Mouse (Mus musculus) layer of hippocampus, adult 2 months (tissue): ENCODE results near the gene Xiap. TPM values are rescaled to one million over a fixed set of nuclear protein-coding genes. Genes with fewer than 3 reads are reported as not detected.
"Not testable (repeated sequence)": the region's sequence is repeated elsewhere in the genome, so short reads cannot be mapped to it uniquely, and the experiment has no call there.

Experiments
- DNase-seq, 2 experiments: peaks; one replicate each; pipeline ENCODE4 v3.0.0; 2022; ENCODE audit warnings: low spot score in 2 of 2
- H3K27ac ChIP-seq: fragments of 200-600 bp; 2 replicates; pipeline ENCODE4 v1.8.1; 2022
- H3K4me3 ChIP-seq: fragments of 200-600 bp; 2 replicates; pipeline ENCODE4 v1.8.1; 2022; ENCODE audit warnings: mild to moderate bottlenecking
- CTCF ChIP-seq: fragments of 200-600 bp; conservative IDR thresholded peaks from 2 replicates; pipeline ENCODE4 v1.8.1; 2022; ENCODE audit warnings: antibody characterized with exemption, mild to moderate bottlenecking, moderate library complexity
- long read RNA-seq, 2 experiments: library from polyadenylated mRNA; stranded (forward); transcript quantifications; one replicate each; pipeline ENCODE4 v2.0.0; 2021; ENCODE audit warnings: borderline mapping rate in 2 of 2
- total RNA-seq, 2 experiments: library from RNA; stranded (reverse); gene quantifications; 2 replicates each; pipeline ENCODE4 v1.2.3; 2021

Gene Xiap
- total RNA-seq = 10 to 100 TPM; 46.1 to 51.7 TPM
- long read RNA-seq, experiment 1, partial matches to known transcripts = 2 of 11 reads
- long read RNA-seq, experiment 1, other reads (novel, unspliced or antisense) = 9 of 11 reads
- long read RNA-seq, experiment 2, full-length matches to known transcripts = 1 of 12 reads
- long read RNA-seq, experiment 2, partial matches to known transcripts = 1 of 12 reads
- long read RNA-seq, experiment 2, other reads (novel, unspliced or antisense) = 10 of 12 reads

DNA sequence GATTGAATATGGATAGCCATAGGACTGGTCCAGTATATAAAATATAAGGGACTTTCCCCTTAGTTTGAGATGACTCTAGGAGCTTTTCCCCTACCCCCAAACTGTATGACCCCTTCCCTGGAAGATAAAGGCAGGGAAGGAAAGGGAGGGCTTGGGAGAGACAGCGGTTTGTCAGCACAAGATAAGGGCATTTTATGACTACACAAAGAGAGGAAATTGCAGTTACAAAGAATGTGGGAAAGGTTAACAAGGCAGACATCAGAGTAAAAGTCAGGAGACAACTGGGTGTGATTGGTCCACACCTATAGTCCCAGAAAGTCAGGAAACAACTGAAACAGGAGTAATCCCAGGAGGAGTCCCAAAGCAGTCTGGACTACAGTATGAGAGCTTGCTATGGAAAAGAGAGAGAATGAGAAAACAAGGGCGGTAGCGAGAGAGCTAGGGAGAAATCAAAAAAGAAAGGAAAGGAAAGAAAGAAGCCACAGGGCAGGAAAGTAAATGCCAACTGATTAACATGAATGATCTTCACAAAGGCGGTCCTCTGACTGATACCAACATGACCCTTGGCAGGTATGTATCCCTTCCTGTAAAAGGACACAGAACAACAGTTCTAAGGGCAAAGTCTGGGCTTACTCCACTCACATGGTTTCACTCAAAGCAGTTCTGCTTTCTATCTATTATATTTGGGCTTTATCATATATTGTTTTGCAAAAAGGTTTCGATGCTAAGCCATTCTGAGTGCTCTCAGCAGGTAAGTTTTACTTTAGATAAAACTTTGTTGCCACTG, at the start of gene Xiap:
TSS of gene Xiap (plus strand) at position 398 of the 787 bp plus-strand sequence.
- DNase-seq = no peak

GRCm38 (mm10) chrX:42012677-42013208, 46.7 kb upstream of the Xiap start:
- DNase-seq = no peak
- TF ChIP-seq CTCF = no peak
- Histone ChIP-seq H3K4me3 (no peak overlapping the region), H3K27ac (no peak overlapping the region)

More for the DNA sequence above, at the start of gene Xiap:
- no peak for TF ChIP-seq CTCF
- Histone ChIP-seq H3K27ac (no peak within 1 kb of the TSS), H3K4me3 (no peak within 1 kb of the TSS)

GRCm38 (mm10) chrX:42013776-42014175, 45.7 kb upstream of the Xiap start:
- H3K27ac ChIP-seq = no peak overlapping the region
- no peak for TF ChIP-seq CTCF
- no peak overlapping the region for H3K4me3 ChIP-seq
- no peak for DNase-seq

GRCm38 (mm10) chrX:42014502-42014901, 45.0 kb upstream of the Xiap start:
- Histone ChIP-seq H3K4me3 (no peak overlapping the region), H3K27ac (no peak overlapping the region)
- TF ChIP-seq CTCF = no peak
- no peak for DNase-seq

- TF ChIP-seq CTCF = peak; percentile 56
These were observed 41.4 kb upstream of the Xiap start for GRCm38 (mm10) chrX:42018030-42018429.

DNA sequence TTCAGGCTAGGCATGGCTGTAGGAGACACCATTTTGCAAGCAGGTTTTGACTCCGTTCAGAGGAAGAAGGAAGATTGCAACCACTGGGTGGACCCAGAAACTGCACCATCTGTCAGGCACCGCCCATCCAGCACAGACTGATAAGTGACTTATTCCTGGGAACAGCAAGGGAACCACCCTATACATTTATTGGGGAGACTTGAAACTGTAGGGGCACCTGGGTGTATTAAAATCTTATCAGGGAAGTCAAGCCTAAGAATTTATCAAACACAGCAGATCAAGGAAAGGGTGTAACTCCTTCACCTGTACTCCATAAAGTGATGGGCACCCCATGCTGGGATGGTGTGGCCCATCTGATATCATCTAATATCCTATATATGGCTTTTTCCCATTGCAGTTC, 40.0 kb upstream of the Xiap start:
- no peak overlapping the region for H3K4me3 ChIP-seq
- no peak for TF ChIP-seq CTCF
- H3K27ac ChIP-seq = no peak overlapping the region
- DNase-seq = no peak

More at GRCm38 (mm10) chrX:42018030-42018429, 41.4 kb upstream of the Xiap start:
- DNase-seq = no peak
- H3K27ac ChIP-seq = no peak overlapping the region
- no peak overlapping the region for H3K4me3 ChIP-seq

DNA sequence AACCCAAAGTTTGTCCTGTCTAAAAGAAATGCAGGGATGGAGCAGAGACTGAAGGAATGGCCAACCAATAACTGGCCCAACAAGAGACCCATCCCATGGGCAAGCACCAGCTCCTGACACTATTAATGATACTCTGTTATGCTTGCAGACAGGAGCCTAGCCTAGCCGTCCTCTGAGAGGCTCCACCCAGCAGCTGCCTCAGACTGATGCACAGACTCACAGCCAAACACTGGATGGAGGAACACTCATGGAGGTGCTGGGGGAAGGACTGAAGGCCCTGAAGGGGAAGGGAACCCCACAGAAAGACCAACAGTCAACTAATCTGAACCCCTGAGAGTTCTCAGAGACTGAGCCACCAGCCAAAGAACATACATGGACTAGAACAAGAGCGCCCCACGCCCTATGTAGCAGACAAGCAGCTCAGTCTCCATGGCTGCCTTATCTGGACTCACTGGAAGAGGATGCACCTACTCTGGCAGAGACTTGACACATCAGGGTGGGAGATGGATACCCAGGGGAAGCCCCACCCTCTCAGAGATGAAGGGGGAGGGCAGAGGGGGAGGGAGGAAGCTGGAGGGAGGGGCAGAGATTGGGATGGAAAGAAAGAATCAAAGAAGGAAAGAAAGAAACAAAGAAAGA, 33.6 kb upstream of the Xiap start:
- not testable (repeated sequence) for DNase-seq

GRCm38 (mm10) chrX:42026981-42027380, 32.5 kb upstream of the Xiap start:
- H3K27ac ChIP-seq, H3K4me3 ChIP-seq, DNase-seq: not testable (repeated sequence)

More for the DNA sequence above, 33.6 kb upstream of the Xiap start:
- not testable (repeated sequence) for H3K4me3 ChIP-seq, H3K27ac ChIP-seq

GRCm38 (mm10) chrX:42033111-42033693, 26.3 kb upstream of the Xiap start:
- TF ChIP-seq CTCF = peak; percentile 87
- Histone ChIP-seq H3K4me3 (no peak overlapping the region), H3K27ac (peak overlapping the region; percentile 62; the same call in 1 of the 2 replicates)
- DNase-seq = peak; percentile 66 to 76

GRCm38 (mm10) chrX:42033911-42034310, 25.6 kb upstream of the Xiap start:
- no peak for TF ChIP-seq CTCF
- peak overlapping the region; percentile 62; the same call in 1 of the 2 replicates for H3K27ac ChIP-seq
- no peak overlapping the region for H3K4me3 ChIP-seq
- DNase-seq = no peak

GRCm38 (mm10) chrX:42039481-42039880, 20.0 kb upstream of the Xiap start:
- Histone ChIP-seq H3K4me3 (no peak overlapping the region), H3K27ac (no peak overlapping the region)
- no peak for DNase-seq
- peak; percentile 19; the same call in 1 of the 2 replicates for TF ChIP-seq CTCF

DNA sequence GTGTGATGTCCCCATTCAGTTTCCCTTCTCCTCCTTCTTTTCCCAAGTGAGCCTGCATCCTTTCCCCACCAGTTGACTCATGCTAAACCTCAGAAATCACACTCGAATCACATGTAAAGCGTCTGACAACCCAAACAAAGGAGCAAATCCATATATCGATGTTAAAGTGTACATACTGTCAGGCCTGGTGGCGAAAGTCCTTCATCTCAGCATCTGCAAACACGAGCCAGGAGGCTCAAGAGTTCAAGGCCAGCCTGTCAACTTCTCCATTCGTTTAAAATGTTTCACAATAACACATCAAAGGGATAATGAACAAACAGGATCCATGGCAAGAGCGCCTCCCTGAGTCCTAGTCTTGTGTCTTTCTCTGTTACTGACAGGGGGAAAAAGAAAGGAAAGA, 14.5 kb upstream of the Xiap start:
- no peak for TF ChIP-seq CTCF
- DNase-seq = no peak
- Histone ChIP-seq H3K27ac (no peak overlapping the region), H3K4me3 (no peak overlapping the region)
